Mouse (Mus musculus): ENCODE measurements around the gene Pwwp2b.
A peak's percentile ranks its signal among the peaks of the same experiment; 100 is the strongest.

Pwwp2b gene

GRCm38 (mm10) chr7:139224725-139225124 lies 23.6 kb upstream of the Pwwp2b start:
- no peak for DNase-seq (ENCODE audit: low spot score)

GRCm38 (mm10) chr7:139226416-139226815 lies 21.9 kb upstream of the Pwwp2b start:
- no peak for DNase-seq (ENCODE audit: low spot score)

DNA sequence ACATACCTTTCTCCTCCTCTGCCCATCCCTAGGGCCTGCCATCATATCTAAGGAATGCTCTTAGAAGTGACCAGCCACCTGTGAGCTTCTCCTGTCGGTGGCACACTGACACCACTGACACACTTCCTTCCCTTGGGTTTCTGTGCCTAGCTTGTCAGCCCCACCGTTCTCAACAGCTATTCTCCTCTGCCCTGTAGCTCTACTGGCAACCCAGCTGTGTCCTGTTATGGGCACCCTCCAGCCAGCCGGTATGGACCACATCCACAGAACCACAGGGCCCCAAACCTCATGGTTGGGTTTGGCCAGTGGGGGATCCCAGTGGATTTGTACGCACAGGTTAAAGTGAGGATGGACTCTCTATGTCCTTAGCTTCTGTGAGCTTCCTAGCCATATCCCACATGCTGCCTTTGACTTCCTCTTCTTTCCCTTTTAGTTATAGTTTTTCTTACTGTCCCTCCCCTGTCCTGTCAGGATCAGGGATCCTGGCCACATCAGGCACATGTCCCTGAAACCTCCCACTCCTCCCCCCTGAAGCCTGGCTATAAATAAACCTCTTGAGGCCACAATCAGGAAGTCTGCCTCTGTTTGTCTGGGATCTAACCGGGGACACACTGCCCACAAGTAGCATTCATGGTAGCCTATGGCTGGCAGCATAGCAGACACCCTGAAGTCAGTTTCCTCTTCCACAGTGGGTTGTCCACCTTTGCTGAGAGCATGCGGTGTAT lies 19.7 kb upstream of the Pwwp2b start:
- DNase-seq (ENCODE audit: low spot score), result no peak

DNA sequence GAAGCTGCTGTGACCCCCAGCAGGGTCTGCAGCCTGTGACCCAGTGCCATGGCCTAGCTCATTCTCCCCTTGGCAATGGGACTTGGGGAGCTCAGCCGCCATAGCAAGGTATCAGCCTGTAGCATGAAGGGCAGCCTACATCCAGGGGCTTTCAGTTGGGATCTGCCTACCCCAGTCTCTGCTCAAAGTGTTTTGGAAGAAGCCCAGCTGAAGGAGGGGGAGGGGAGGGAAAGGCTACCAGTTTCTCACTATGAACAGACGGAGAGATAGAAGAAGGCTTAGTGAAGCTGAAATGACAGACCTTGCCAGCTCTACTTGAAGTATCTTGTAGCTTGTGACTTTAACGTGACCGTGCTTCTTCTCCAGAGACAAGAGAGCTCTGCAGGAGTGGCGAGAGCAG lies 18.4 kb upstream of the Pwwp2b start:
- DNase-seq (ENCODE audit: low spot score), result no peak

DNA sequence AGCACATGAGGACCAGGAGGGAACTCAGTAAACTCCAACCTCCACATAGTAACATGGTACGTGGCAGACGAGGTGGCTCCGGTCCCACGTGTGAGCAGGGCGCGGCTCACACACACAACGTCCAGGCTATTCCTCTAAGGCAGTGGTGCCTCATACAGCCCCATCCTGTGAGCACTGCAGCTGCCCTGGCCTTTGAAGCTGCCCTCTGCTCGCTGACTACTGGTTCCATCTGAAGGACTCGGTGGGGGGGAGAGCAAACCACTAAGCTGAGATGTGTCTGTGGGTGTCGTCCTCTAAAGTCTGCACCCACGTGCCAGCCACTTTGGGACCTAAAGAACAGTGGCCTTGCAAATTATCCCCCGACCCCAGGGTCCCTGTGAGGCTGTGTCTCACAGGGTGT lies 18.0 kb upstream of the Pwwp2b start:
- no peak for DNase-seq (ENCODE audit: low spot score)

- peak; percentile 88 for DNase-seq (ENCODE audit: low spot score)
Measured at GRCm38 (mm10) chr7:139233714-139234113, 14.6 kb upstream of the Pwwp2b start.

DNA sequence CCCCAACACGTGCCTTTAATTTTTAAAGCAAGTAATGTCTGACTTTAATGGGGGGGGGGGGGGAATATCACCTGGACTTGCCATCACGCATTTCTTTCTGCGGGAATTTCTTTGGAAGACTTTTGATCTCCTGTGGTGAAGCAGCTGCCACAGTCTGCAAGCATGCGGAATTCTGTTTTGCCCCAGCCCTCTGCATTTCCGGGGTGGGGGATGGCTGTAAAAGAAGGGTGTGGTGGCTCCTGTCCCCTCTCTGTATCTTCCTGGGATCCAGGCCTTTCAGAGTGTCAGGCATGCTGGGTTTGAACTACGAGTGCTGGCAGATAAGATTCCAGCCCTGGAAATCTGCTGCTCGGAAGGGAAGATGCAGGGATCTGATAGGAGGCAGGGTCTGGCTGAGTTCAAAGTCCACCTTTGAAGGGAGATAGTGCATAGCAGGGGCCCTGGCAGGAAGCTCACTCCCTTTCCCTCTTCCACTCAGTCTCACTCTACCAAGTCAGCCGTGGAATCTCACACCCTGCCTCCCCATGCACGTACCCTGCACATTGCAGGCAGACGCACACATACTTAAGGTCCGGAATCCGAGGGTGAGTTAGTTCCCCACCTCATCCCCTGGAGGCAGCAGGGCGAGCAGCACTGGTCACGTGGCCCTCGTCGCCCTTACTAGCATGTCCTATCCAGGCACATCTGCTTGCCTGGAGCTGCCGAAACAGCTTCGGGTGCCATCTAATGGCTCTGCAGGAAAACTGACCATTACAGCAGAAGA lies 13.7 kb upstream of the Pwwp2b start:
- peak; percentile 77 for DNase-seq (ENCODE audit: low spot score)

DNA sequence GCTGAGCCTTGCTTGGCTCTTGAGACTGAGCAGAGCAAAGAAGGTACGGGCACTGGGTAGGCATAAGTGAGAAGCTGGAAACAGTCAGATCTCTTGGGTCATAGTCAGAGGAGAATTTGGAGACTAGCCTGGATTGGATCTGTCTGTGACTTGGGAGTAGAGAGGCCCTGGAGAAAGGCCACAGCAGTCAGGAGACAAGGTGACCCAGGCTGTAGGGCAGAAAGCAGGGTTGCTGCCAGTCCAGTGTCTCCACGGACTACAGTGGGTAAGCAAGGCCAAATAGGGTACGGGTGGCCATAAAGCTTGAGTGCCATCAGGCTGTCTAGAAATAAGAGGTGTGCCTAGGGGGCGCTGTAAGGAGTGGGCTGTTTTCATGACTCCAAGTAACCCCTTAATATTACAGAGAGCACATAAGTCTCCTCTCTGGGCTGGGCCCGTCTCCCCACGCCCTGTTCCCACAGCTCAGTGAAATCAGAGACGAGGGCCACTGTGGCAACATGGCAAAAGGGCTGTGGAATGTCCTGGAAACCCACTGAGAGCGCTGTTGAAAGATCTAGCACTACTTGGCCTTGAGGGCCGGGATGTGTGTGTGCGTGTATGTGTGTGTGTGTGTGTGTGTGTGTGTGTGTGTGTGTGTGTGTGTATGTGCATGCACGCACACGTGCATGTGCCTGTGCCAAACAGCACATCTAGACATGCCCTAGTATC lies 12.5 kb upstream of the Pwwp2b start:
- DNase-seq (ENCODE audit: low spot score), result no peak

DNA sequence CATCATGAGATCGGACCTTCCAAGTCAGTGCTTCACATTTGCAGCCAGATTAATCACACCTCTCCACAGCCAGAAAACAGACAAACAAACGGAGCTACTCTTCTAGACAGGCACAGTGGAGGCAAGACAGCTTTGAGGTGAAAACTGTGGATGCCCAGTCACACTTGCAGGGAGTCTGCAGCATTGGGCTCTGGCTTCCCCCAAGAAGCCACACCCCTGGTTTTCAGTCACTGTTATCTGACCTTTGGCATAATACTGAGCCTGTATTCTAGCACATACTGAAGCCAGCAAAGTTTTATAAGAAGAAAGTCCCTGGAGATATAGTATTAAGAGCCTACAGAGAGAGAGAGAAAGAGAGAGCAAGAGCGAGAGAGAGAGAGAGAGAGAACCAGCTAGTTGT lies 8.8 kb upstream of the Pwwp2b start:
- no peak for DNase-seq (ENCODE audit: low spot score)

DNA sequence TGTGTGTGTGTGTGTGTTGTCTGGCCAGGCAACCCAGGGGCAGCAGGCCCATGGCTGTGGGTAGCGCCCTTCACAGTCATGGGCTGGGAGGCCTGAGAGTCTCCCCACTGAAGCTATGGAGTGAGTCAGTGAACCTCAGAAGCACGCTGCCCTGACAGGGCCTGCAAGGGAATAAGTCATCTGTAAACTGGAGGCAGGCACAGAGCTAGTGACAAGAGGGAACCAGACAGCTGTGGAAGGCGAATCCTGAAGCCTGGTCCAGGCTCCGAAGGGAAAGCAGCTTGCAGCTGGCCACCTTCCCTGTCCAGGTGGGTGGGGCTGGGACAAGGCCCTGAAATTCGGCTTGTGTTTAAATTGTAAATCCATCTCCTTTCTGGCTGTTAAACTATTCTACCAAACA lies 2.2 kb upstream of the Pwwp2b start:
- no peak for DNase-seq (ENCODE audit: low spot score)

DNA sequence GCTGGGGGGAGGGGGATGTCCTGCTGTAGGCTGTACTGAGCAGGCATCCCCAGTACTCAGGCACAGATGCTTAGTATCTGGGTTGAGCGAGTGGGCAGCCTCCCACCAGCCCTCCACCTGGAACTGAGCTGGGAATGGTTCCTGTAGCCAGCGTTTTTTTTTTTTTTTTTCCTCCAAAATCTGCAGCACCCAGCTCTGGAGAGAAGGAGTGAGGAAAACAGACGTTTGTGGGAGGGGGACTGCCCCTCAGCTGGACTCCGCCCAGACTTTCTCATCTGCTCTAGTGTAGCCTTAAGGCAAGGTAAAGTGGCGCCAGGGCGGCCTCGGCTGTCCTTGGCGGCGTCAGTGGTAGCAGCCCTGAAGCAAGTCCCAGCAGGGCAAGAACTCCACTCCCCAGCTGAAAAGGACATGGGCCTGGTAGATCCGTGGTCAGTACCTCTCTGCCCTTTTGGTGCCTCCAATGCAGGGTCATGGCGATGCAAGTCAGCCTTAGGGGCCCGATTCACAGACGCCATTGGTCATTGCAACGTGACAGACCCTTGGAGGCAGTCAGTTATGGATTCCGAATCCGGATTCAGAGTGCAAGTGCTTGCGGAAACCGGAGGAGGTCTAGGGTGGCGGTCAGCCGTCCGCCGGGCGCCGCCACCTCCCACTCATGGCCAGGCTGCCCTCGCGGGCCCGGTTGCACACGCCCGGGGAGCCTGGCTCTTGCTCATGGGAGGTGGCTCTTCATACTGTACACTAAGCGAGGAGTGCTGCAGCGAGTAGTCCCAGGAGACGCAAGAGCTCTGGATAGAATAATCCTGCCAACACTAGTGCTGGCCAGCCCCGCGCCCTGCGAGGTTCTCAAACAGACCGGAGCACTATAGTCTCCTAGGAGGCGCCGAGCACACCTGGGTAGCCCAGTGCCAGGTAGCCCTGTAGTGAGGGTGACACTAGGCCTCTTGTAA lies 1.1 kb upstream of the Pwwp2b start:
- DNase-seq (ENCODE audit: low spot score), result peak; percentile 63

- no peak for DNase-seq (ENCODE audit: low spot score)
Measured at GRCm38 (mm10) chr7:139248615-139249405, 528 bp downstream of the Pwwp2b start.

GRCm38 (mm10) chr7:139249406-139250210 lies 1.3 kb downstream of the Pwwp2b start:
- DNase-seq (ENCODE audit: low spot score), result peak; percentile 24

GRCm38 (mm10) chr7:139251881-139252301 lies 3.6 kb downstream of the Pwwp2b start:
- no peak for DNase-seq (ENCODE audit: low spot score)

DNA sequence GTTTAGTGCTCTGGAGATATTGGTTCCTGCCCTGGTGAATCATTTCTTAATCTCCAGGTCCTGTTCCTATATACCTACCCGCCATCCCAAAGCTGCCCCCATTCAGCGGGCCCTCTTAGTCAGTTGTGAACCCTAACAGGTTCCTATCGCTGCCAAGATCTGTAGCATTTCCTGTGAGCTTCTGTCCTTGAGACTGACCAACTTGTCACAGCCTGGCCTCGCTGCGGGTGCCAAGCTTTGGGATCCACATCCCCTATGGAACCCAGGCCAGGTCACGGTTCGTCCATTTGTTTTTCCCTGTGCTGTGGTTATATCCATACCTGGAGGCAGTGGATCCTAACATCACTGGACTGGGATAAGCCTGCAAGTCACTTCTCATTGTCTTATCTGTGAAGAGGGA lies 4.3 kb downstream of the Pwwp2b start:
- no peak for DNase-seq (ENCODE audit: low spot score)

DNA sequence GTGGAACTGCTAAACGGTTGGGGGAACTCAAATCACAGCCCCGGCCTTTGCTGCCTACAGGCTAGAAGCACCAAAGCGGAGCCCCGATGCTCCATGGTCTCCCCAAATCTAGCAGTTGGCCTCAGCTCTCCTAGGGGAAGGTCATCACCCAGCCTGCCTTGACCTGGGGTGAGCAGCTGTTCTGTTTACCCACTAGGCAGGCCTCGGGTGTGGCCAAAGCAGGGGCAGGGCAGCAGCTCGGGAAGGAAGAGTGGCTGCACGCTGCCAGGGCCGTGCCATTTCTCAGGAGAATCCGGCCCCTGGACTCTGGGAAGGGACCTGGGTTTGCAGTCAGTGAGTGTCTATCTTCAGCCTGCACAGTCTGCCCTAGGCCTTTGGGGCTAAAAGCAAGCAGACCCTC lies 4.7 kb downstream of the Pwwp2b start:
- DNase-seq (ENCODE audit: low spot score), result no peak

GRCm38 (mm10) chr7:139253462-139253861 lies 5.2 kb downstream of the Pwwp2b start:
- no peak for DNase-seq (ENCODE audit: low spot score)

- no peak for DNase-seq (ENCODE audit: low spot score)
Measured at GRCm38 (mm10) chr7:139254626-139255025, 6.3 kb downstream of the Pwwp2b start.

DNA sequence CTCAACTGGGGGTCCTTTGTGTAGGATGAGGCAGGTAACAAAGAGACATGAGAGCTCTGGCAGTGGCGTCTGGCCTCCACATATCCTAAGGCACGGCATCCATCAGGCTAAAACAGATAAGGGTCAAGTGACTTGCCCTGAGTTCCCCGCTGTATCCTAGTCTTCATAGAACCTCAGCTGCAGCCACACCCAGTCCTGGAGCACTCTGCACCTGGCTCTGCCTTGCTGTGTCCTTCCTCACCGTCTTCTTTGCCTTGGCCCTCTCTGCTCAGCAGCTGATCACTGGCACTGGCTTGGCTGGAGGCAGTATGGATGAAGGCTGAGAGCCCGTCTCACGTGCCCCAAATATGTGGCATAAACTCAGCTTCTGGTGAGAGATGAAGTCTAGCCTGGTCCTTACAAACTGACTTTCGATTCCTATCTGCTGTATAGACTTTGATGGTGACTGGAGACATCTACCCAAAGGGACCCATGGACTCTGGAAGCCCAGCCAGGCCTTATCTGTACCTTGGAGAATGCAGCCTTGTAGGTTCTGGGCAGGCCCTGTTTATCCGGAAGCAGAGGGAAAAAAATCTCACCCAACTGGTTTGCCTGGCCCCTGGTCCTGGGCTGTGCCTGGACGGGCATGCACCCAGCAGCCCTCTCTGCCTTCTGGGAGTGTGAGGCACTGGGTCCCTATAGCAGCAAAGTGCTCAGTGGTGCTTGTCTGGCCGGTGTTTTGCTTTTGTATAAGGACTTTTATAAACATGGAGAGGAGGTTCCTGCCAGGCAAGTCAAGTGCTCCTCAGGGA lies 9.7 kb downstream of the Pwwp2b start:
- DNase-seq (ENCODE audit: low spot score), result no peak

Data from embryo, embryonic 10.5 days (tissue).